Mouse (Mus musculus) lung, postnatal 10 days (tissue): ENCODE measurements around the gene Nlrp4f.

ENCODE experiments used
- DNase-seq: peaks from one replicate; pipeline ENCODE4 v3.0.0; 2021

The Nlrp4f gene

GRCm38 (mm10) chr13:65205877-65206276, at the start of gene Nlrp4f:
Nlrp4f (minus strand) TSS chr13:65205977.
- no peak for DNase-seq

GRCm38 (mm10) chr13:65243273-65243672, 37.5 kb upstream of the Nlrp4f start:
- DNase-seq = peak; percentile 10

GRCm38 (mm10) chr13:65242319-65242787, 36.6 kb upstream of the Nlrp4f start:
- no peak for DNase-seq

GRCm38 (mm10) chr13:65241627-65242318, 36.0 kb upstream of the Nlrp4f start:
- peak; percentile 39 for DNase-seq

- peak; percentile 97 for DNase-seq
Observed at GRCm38 (mm10) chr13:65241099-65241626, 35.4 kb upstream of the Nlrp4f start.

- DNase-seq = peak; percentile 98
Observed at GRCm38 (mm10) chr13:65240509-65241098, 34.8 kb upstream of the Nlrp4f start.

- DNase-seq = no peak
Observed at GRCm38 (mm10) chr13:65237211-65237610, 31.4 kb upstream of the Nlrp4f start.

GRCm38 (mm10) chr13:65226657-65227056, 20.9 kb upstream of the Nlrp4f start:
- no peak for DNase-seq

- DNase-seq = no peak
Observed at GRCm38 (mm10) chr13:65225945-65226344, 20.2 kb upstream of the Nlrp4f start.

- no peak for DNase-seq
Observed at GRCm38 (mm10) chr13:65200667-65201066, 5.1 kb downstream of the Nlrp4f start.

GRCm38 (mm10) chr13:65176472-65177091, 29.2 kb downstream of the Nlrp4f start:
- no peak for DNase-seq

GRCm38 (mm10) chr13:65175734-65176471, 29.9 kb downstream of the Nlrp4f start:
- peak; percentile 20 for DNase-seq

- no peak for DNase-seq
Observed at GRCm38 (mm10) chr13:65174102-65174501, 31.7 kb downstream of the Nlrp4f start.

- DNase-seq = no peak
Observed at GRCm38 (mm10) chr13:65149940-65150339, 55.8 kb downstream of the Nlrp4f start, which contains the start of gene Olfr466. Olfr466 (plus strand) TSS chr13:65150240.

GRCm38 (mm10) chr13:65137789-65138188, 68.0 kb downstream of the Nlrp4f start, which contains the start of gene Olfr465-ps1:
Olfr465-ps1 (plus strand) TSS chr13:65138089.
- no peak for DNase-seq
